Mouse (Mus musculus) kidney, postnatal 0 days (tissue): ENCODE results near the gene Olfr203. TPM values are rescaled to one million over a fixed set of nuclear protein-coding genes. Genes with fewer than 3 reads are reported as not detected.
"Not testable (repeated sequence)": the region's sequence is repeated elsewhere in the genome, so short reads cannot be mapped to it uniquely, and the experiment has no call there.

ENCODE experiments used
- ATAC-seq: fragments of 200-750 bp; cut with Nextera tagmentation; replicated peaks from 2 replicates; pipeline ENCODE4 v1.8.0; 2017; ENCODE audit warnings: low read depth, moderate number of reproducible peaks, moderate TSS enrichment, moderate library complexity; ENCODE audit not compliant: low FRiP score
- DNase-seq: peaks from one replicate; pipeline ENCODE4 v3.0.0-alpha.2; 2016; ENCODE audit warnings: low spot score
- H3K27ac ChIP-seq: fragments of 300-500 bp; sonication (generic); 2 replicates; pipeline ENCODE4 v1.5.1; 2014; ENCODE audit warnings: mild to moderate bottlenecking
- H3K27me3 ChIP-seq: fragments of 300-500 bp; sonication (generic); 2 replicates; pipeline ENCODE4 v1.6.1; 2014; ENCODE audit warnings: low read length, mixed read lengths; ENCODE audit not compliant: insufficient read depth
- H3K36me3 ChIP-seq: fragments of 300-500 bp; sonication (generic); 2 replicates; pipeline ENCODE4 v1.6.1; 2014; ENCODE audit warnings: low read length, mixed read lengths; ENCODE audit not compliant: insufficient read depth
- H3K4me1 ChIP-seq: fragments of 300-500 bp; sonication (generic); replicated peaks from 2 replicates; pipeline ENCODE4 v1.6.1; 2014; ENCODE audit warnings: antibody characterized with exemption, low read length, mixed read lengths; ENCODE audit not compliant: insufficient read depth
- H3K4me2 ChIP-seq: fragments of 300-500 bp; sonication (generic); 2 replicates; pipeline ENCODE4 v1.6.1; 2014; ENCODE audit warnings: mild to moderate bottlenecking, low read length, moderate library complexity, mixed read lengths
- H3K4me3 ChIP-seq: fragments of 300-500 bp; sonication (generic); replicated peaks from 2 replicates; pipeline ENCODE4 v1.5.1; 2014; ENCODE audit warnings: low read depth, low read length
- H3K9ac ChIP-seq: fragments of 300-500 bp; sonication (generic); 2 replicates; pipeline ENCODE4 v1.6.1; 2014; ENCODE audit warnings: low read depth, low read length
- H3K9me3 ChIP-seq: fragments of 300-500 bp; sonication (generic); replicated peaks from 2 replicates; pipeline ENCODE4 v1.6.1; 2016; ENCODE audit warnings: low read length, inconsistent platforms, mixed read lengths
- CTCF ChIP-seq: IDR thresholded peaks from 2 replicates; pipeline ENCODE4 v1.5.1; 2016; ENCODE audit warnings: antibody characterized with exemption, low read depth, mild to moderate bottlenecking, moderate library complexity
- WGBS: fragments of 180-500 bp; shearing (Covaris S2); extraction: QIAGEN DNeasy Blood & Tissue Kit; methylation state at CpG from one replicate; pipeline ENCODE4 v1.1.7; 2014; 5-methylcytosine and 5-hydroxymethylcytosine counted together
- polyA plus RNA-seq: library from polyadenylated mRNA; unstranded; fragments of >200 nt; fragmentation: Nextera tagmentation; extraction: Ambion mirVana; gene quantifications from 2 replicates; pipeline ENCODE4 v1.2.1, GENCODE M21; 2015

Gene Olfr203
- not detected in 2 replicates for polyA plus RNA-seq

DNA sequence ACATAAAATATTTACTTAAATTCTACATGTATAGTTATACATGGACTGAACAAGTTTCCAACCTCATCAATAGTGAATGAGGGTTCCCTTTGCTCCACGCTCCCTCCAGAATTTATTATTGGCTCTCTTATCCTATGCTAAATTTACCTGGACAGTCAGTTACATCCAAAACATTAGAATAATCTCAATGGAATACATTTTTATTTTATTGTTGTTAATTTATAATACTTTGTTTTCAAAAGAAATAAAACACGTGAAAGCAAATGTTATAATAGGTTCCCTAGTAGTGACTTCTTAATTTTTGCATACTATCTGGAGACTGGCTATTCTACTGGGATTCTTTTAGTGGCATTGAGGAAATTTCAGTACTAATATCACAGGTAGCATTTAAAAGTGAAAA, at the start of gene Olfr203:
TSS of gene Olfr203 (plus strand) at position 301 of the 400 bp plus-strand sequence.
- H3K27me3 ChIP-seq = no peaks in the 10 kb centered on the region
- no peak within 1 kb of the TSS for H3K4me3 ChIP-seq
- H3K9me3 ChIP-seq = no peaks in the 10 kb centered on the region
- no peak for TF ChIP-seq CTCF
- DNase-seq (no peak), ATAC-seq (no peak)
- no peak within 1 kb of the TSS for H3K4me2 ChIP-seq
- H3K9ac ChIP-seq = no peak within 1 kb of the TSS
- H3K27ac ChIP-seq = no peak within 1 kb of the TSS
- H3K36me3 ChIP-seq = no peaks in the 10 kb centered on the region
- 84% methylated on average over 2 of the region's 2 CpGs for WGBS
- H3K4me1 ChIP-seq = no peaks in the 10 kb centered on the region

DNA sequence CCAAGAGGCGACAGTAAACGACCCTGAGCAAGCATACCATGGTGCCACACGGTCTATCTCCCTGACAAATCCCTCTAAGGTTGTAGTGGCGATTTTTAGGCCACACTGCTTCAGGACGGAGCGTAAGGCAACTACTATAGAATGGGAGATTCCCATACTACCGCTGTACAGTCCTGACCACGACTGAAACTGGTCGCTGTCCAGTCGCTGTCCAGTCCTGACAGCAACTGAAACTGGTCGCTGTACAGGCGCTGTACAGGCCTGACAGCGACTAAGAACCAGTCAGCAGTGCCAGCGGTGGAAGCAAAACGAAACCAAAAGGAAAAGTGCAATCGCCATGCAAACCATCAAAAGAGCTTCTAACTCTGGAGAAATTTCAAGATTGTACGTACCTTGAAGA, 49.0 kb upstream of the Olfr203 start:
- 87% methylated on average over 17 of the region's 17 CpGs for WGBS
- ATAC-seq = no peak
- H3K9ac ChIP-seq = no peak overlapping the region
- no peaks in the 10 kb centered on the region for H3K36me3 ChIP-seq
- DNase-seq = no peak
- no peak overlapping the region for H3K27ac ChIP-seq
- no peaks in the 10 kb centered on the region for H3K27me3 ChIP-seq
- H3K4me2 ChIP-seq = no peak overlapping the region
- H3K4me1 ChIP-seq = no peaks in the 10 kb centered on the region
- TF ChIP-seq CTCF = no peak
- H3K9me3 ChIP-seq = no peaks in the 10 kb centered on the region
- H3K4me3 ChIP-seq = no peak overlapping the region

DNA sequence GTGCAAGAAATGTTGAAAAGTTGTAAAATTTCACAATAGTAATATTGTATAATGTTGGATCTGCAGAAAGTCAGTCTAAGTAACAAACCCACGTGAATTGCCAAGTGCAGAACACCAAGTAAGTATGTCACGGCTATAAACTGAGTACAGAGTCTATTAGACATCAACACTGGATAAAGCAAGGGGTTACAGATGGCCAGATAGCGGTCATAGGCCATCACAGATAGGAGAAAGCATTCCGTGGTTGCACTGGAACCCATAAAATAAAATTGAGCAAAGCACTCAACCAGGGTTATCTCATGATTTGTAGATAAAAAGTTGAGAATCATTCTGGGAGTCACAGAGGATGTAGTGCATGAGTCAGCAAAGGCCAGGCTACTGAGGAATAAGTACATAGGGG, 29.6 kb upstream of the Olfr203 start:
- H3K9me3 ChIP-seq, ATAC-seq, H3K9ac ChIP-seq, H3K27ac ChIP-seq, H3K4me3 ChIP-seq, H3K4me2 ChIP-seq, DNase-seq, H3K27me3 ChIP-seq, H3K4me1 ChIP-seq, H3K36me3 ChIP-seq: not testable (repeated sequence)
- 76% methylated on average over 4 of the region's 4 CpGs for WGBS

DNA sequence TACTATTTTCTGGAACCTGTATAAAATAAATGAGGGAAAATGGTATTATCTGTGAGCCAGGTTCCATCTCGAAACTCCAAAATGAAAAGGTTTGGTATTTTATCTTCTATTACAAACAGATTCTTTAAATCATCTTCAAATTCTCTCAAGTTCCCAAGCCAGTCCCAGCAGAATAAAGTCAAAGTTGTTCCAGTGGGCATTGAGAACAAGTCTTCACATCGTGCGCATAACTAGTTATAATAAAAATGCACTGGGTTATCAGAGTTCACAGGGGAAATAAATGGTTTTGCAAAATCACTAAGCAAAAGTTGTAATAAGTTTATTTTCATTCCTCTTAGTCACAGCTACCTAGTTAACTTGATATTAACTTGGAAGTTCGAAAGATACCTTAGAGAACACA, 26.1 kb upstream of the Olfr203 start, which contains the start of gene Olfr201:
TSS of gene Olfr201 (minus strand) at position 101 of the 400 bp plus-strand sequence.
- not testable (repeated sequence) for DNase-seq, ATAC-seq
- WGBS = 90% methylated on average over 4 of the region's 4 CpGs

DNA sequence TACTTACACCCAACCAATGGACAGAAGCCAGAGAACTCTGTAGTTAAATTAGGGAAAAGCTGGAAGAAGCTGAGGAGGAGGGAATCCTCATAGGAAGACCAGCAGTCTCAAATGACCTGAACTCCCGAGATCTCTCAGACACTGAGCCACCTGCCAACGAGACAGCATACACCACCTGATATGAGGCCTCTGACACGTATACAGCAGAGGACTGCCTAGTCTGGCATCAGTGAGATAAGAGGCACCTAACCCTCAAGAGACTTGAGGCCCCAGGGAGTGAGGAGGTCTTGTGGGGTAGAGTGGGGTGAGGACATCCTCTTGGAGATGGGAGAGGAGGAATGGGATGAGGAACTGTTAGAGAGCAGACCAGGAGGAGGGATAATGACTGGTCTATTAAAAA, 18.1 kb upstream of the Olfr203 start:
- no peak overlapping the region for H3K4me3 ChIP-seq
- H3K4me2 ChIP-seq = no peak overlapping the region
- H3K27ac ChIP-seq = no peak overlapping the region
- no peak for DNase-seq
- no peaks in the 10 kb centered on the region for H3K4me1 ChIP-seq
- no peak for ATAC-seq
- H3K27me3 ChIP-seq = no peaks in the 10 kb centered on the region
- no peaks in the 10 kb centered on the region for H3K36me3 ChIP-seq
- WGBS = 52% methylated on average over 3 of the region's 3 CpGs
- no peaks in the 10 kb centered on the region for H3K9me3 ChIP-seq
- H3K9ac ChIP-seq = no peak overlapping the region
- no peak for TF ChIP-seq CTCF

More for the DNA sequence above, 26.1 kb upstream of the Olfr203 start, which contains the start of gene Olfr201:
- H3K9ac ChIP-seq, H3K4me3 ChIP-seq, H3K9me3 ChIP-seq, H3K27ac ChIP-seq, H3K27me3 ChIP-seq, H3K36me3 ChIP-seq, H3K4me1 ChIP-seq, H3K4me2 ChIP-seq: not testable (repeated sequence)

DNA sequence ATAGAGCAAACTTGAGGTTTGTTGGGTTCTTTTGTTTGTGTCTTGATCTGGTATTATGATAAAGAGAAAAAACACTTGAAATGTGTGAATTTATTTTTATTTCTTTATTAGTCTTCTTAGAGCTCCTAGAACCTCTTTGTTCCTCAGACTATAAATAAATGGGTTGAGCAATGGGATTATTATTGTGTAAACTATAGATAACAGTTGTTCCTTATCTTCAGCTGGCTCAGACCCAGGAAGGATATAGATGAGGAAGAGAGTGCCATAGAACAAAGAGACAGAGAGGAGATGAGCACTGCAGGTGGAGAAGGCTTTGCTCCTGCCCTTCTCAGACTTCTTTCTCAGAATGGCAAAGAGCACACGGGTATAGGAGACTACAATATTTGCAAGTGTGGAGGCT, 15.2 kb upstream of the Olfr203 start:
- Histone ChIP-seq H3K4me2 (no peak overlapping the region), H3K4me1 (no peaks in the 10 kb centered on the region), H3K27ac (no peak overlapping the region), H3K4me3 (no peak overlapping the region), H3K9me3 (no peaks in the 10 kb centered on the region), H3K36me3 (no peaks in the 10 kb centered on the region), H3K27me3 (no peaks in the 10 kb centered on the region), H3K9ac (no peak overlapping the region)
- DNase-seq (no peak), ATAC-seq (no peak)
- TF ChIP-seq CTCF = no peak
- 80% methylated on average over 1 of the region's 1 CpGs for WGBS

DNA sequence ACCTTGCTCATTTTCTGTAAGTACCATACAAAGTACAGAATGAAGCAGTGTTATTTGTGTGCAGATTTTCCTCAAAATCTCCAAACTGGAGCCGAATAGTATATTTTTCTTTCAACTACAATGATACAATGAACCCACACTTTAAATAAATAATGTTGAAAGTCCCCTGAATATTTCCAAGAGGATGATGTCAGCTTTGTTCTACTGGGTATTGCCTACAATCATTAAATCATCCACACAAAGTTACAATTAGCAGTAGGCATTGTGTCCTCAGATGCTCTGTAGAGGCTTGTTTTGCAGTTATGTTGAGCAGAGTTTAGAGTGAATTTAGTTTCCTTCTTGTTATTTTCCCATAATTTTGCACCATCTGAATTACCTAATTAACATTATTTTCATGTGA, 12.0 kb upstream of the Olfr203 start, which contains the start of gene Olfr202:
TSS of gene Olfr202 (minus strand) at position 101 of the 400 bp plus-strand sequence.
- DNase-seq (no peak), ATAC-seq (no peak)
- Histone ChIP-seq H3K36me3 (no peaks in the 10 kb centered on the region), H3K27me3 (no peaks in the 10 kb centered on the region), H3K4me2 (no peak within 1 kb of the TSS), H3K9ac (no peak within 1 kb of the TSS), H3K27ac (no peak within 1 kb of the TSS), H3K4me1 (no peaks in the 10 kb centered on the region), H3K4me3 (no peak within 1 kb of the TSS), H3K9me3 (no peaks in the 10 kb centered on the region)
- TF ChIP-seq CTCF = no peak
- 84% methylated on average over 1 of the region's 1 CpGs for WGBS

DNA sequence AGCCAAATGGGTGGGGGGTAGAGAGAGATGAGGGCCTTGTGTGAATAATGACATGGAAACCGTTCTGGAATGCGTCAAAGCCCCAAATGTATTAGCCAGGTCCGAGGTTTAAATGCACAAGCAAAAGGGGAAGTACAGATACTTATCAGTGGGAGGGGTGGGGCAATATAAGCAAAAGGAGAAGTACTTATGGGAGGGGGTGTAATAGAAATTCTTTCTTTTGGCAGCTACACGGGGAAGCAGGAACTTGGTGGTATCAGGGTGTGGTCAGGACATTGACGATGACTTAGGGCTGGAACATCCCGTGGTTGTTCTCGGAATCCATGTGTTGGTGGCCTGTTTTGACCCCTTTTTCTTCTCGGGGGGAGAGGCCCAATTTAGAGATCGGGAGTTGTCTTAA, 11.1 kb upstream of the Olfr203 start:
- 73% methylated on average over 9 of the region's 9 CpGs for WGBS
- not testable (repeated sequence) for H3K27ac ChIP-seq, H3K9ac ChIP-seq, H3K4me3 ChIP-seq, H3K9me3 ChIP-seq, H3K36me3 ChIP-seq, H3K4me1 ChIP-seq, H3K4me2 ChIP-seq, H3K27me3 ChIP-seq, DNase-seq, ATAC-seq
